Comparison of ENCODE assay signal across 7 mouse cellular contexts in the genomic region with DNA sequence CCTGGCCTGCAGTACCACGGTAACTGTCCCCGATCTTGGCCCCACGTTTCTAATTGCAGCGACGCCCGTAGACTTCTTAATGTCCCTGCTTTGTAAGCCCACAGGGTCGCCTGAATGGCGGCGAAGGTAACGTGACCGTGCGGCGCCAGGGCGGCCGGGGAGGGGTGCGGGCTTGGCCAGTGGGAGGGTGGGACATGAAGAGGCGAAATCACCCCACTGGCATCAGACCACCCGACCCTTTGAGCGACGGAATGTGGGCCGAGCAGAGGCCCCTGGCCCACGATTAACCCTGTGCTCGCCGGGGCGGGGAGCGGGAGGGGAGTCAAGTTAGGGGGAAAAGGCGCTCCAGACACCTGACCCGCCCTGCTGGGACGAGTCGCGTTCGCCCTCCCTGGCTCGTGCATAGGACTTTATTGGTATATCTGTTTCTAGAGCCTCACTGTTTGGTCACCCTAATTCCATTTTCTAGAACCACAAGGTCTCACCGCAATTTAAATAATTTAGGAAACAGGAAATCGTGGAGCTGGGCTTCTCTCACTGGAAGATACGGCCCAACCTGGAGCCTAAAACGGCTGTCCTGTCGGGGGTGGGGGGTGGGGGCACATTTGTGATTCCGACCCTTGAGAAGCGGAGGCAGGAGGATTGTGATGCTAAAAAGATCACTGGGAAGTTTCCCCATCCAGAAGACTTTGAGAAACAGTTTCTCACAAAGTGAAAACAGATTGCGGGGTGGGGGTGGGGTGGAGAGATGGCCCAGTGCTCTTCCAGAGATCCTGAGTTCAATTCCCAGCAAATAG. TPM values are rescaled to one million over a fixed set of nuclear protein-coding genes. Genes with fewer than 3 reads are reported as not detected.
A peak's percentile ranks its signal among the peaks of the same experiment; 100 is the strongest.
DNase-seq lines count a peak whose midpoint lies in the region; ATAC-seq and TF ChIP-seq lines count a peak whose summit lies in the region.

No protein-coding gene starts in this region.

- WGBS in heart, embryonic 11.5 days (ENCODE audit: insufficient replicate concordance), result 2% methylated on average over 41 of the region's 41 CpGs
- WGBS in lung, postnatal 0 days, result 3% methylated on average over 38 of the region's 41 CpGs

- no peaks in the 10 kb centered on the region for H3K36me3 ChIP-seq in heart, embryonic 11.5 days (ENCODE audit: control insufficient read depth, insufficient read depth, low read length)
- H3K36me3 ChIP-seq in lung, postnatal 0 days (ENCODE audit: insufficient read depth, low read length), result no peaks in the 10 kb centered on the region

- ATAC-seq in heart, embryonic 11.5 days (replicated peaks; ENCODE audit: insufficient number of reproducible peaks, low FRiP score, low TSS enrichment), result peak; percentile 84
- peak; percentile 69 for ATAC-seq in lung, postnatal 0 days

- peaks cover 2% of the 10 kb centered on the region; the same call in 1 of the 2 replicates for H3K4me1 ChIP-seq in heart, embryonic 11.5 days (ENCODE audit: control insufficient read depth, insufficient read depth, low read length)
- H3K4me1 ChIP-seq in lung, postnatal 0 days (ENCODE audit: insufficient read depth, low read depth, low read length), result no peaks in the 10 kb centered on the region

- no peak for TF ChIP-seq CTCF in lung, postnatal 0 days (IDR thresholded peaks at IDR 0.05)

- no peak for TF ChIP-seq EP300 in lung, postnatal 0 days (IDR thresholded peaks at IDR 0.05)

- H3K4me3 ChIP-seq in heart, embryonic 11.5 days (ENCODE audit: low read depth, low read length), result peak overlapping the region; percentile 61
- peak overlapping the region; percentile 53 for H3K4me3 ChIP-seq in lung, postnatal 0 days (ENCODE audit: low read depth, low read length)

- DNase-seq in thymus, postnatal 0 days (ENCODE audit: low spot score), result peak; percentile 16
- no peak for DNase-seq in thymus, postnatal 10 days (ENCODE audit: low spot score in 2 of 2)
- peak; percentile 62 to 65 for DNase-seq in cerebellum, postnatal 25 days
- peak; percentile 6 to 44 for DNase-seq in kidney, postnatal 25 days
- peak; percentile 37 for DNase-seq in lung, postnatal 0 days (ENCODE audit: low spot score)
- DNase-seq in right cerebral cortex, postnatal 10 days (ENCODE audit: low spot score in 2 of 2), result peak; percentile 76 to 82

- H3K27me3 ChIP-seq in heart, embryonic 11.5 days (ENCODE audit: control insufficient read depth, insufficient read depth, low read length), result no peaks in the 10 kb centered on the region
- no peaks in the 10 kb centered on the region for H3K27me3 ChIP-seq in lung, postnatal 0 days (replicated peaks; ENCODE audit: insufficient read depth, low read length)

- H3K27ac ChIP-seq in heart, embryonic 11.5 days (ENCODE audit: low read depth, low read length), result peak overlapping the region; percentile 81
- no peak overlapping the region for H3K27ac ChIP-seq in lung, postnatal 0 days (ENCODE audit: low read length)

- H3K9me3 ChIP-seq in heart, embryonic 11.5 days (replicated peaks; ENCODE audit: control insufficient read depth, low read length), result no peaks in the 10 kb centered on the region
- no peaks in the 10 kb centered on the region for H3K9me3 ChIP-seq in lung, postnatal 0 days (ENCODE audit: low read length)

- peak overlapping the region; percentile 76 for H3K9ac ChIP-seq in heart, embryonic 11.5 days (ENCODE audit: low read depth, low read length)
- peak overlapping the region; percentile 56 for H3K9ac ChIP-seq in lung, postnatal 0 days (replicated peaks; ENCODE audit: low read depth)

- peak overlapping the region; percentile 87 for H3K4me2 ChIP-seq in heart, embryonic 11.5 days
- peak overlapping the region; percentile 87 for H3K4me2 ChIP-seq in lung, postnatal 0 days (replicated peaks; ENCODE audit: low read depth, low read length)

RNA-seq across cellular contexts. Expression of gene Fgfbp3, which starts 15.0 kb away (rescaled TPM):
- 5.2 and 6.5 TPM in 2 replicates for polyA plus RNA-seq in thymus, postnatal 0 days (2015; fragmentation: Nextera tagmentation; extraction: Ambion mirVana)
- polyA plus RNA-seq in heart, embryonic 11.5 days (2014; fragmentation: Nextera tagmentation; extraction: Ambion mirVana), result 3.7 and 4.0 TPM in 2 replicates
- polyA plus RNA-seq in lung, postnatal 0 days (2015; fragmentation: Nextera tagmentation; extraction: Ambion mirVana), result 7.6 and 8.2 TPM in 2 replicates

RNA-seq across cellular contexts. Expression of gene Btaf1, which starts 21.5 kb away (rescaled TPM):
- 8.6 and 10.1 TPM in 2 replicates for polyA plus RNA-seq in thymus, postnatal 0 days (2015; fragmentation: Nextera tagmentation; extraction: Ambion mirVana)
- 12.8 and 13.7 TPM in 2 replicates for polyA plus RNA-seq in heart, embryonic 11.5 days (2014; fragmentation: Nextera tagmentation; extraction: Ambion mirVana)
- polyA plus RNA-seq in lung, postnatal 0 days (2015; fragmentation: Nextera tagmentation; extraction: Ambion mirVana), result 6.4 and 7.2 TPM in 2 replicates

Comparison
In these comparisons a context has a peak if more than half of its experiments do, and no peak if none do; other contexts are left out.
1. DNase-seq: peak in thymus, postnatal 0 days (single experiment), cerebellum, postnatal 25 days (2 of 2), kidney, postnatal 25 days (2 of 2), lung, postnatal 0 days (single experiment) and right cerebral cortex, postnatal 10 days (2 of 2); none in thymus, postnatal 10 days (0 of 2).